Mouse (Mus musculus): ENCODE measurements around the gene Slc30a4. TPM values are rescaled to one million over a fixed set of nuclear protein-coding genes. Genes with fewer than 3 reads are reported as not detected.

Gene Slc30a4
- total RNA-seq, 2 experiments from 2014 or later, result 12.1 to 12.4 TPM

- intact Hi-C loops (cut with DNase I), result no loop called here
- DNase-seq, result no peak
These were observed 19.9 kb downstream of the Slc30a4 start for GRCm38 (mm10) chr2:122682520-122682919.

GRCm38 (mm10) chr2:122681379-122682137, 20.9 kb downstream of the Slc30a4 start:
- DNase-seq, result no peak
- intact Hi-C loops (cut with DNase I), result no loop called here

GRCm38 (mm10) chr2:122675126-122675525, 27.3 kb downstream of the Slc30a4 start:
- no peak for DNase-seq
- intact Hi-C loops (cut with DNase I), result no loop called here

- intact Hi-C loops (cut with DNase I), result no loop called here
- no peak for DNase-seq
These were observed 29.6 kb downstream of the Slc30a4 start for GRCm38 (mm10) chr2:122672841-122673240.

- intact Hi-C loops (cut with DNase I), result no loop called here
- DNase-seq, result no peak
These were observed 30.7 kb downstream of the Slc30a4 start for GRCm38 (mm10) chr2:122671714-122672113.

- DNase-seq, result peak in 1 of 2 experiments; percentile 12
These were observed 34.6 kb downstream of the Slc30a4 start for GRCm38 (mm10) chr2:122667856-122668255.

GRCm38 (mm10) chr2:122665973-122666875, 36.2 kb downstream of the Slc30a4 start:
- intact Hi-C loops (cut with DNase I), result loop anchor here (10.0 kb wide), 1 partner anchor 89 kb away; no protein-coding TSS in a partner anchor
- peak in 1 of 2 experiments; percentile 20 for DNase-seq

More at GRCm38 (mm10) chr2:122667856-122668255, 34.6 kb downstream of the Slc30a4 start:
- intact Hi-C loops (cut with DNase I), result loop anchor here (10.0 kb wide), 1 partner anchor 87 kb away; no protein-coding TSS in a partner anchor

GRCm38 (mm10) chr2:122665253-122665972, 37.0 kb downstream of the Slc30a4 start:
- intact Hi-C loops (cut with DNase I), result loop anchor here (10.0 kb wide), 1 partner anchor 89 kb away; no protein-coding TSS in a partner anchor
- no peak for DNase-seq

- DNase-seq, result no peak
- intact Hi-C loops (cut with DNase I), result loop anchor here (10.0 kb wide), 1 partner anchor 95 kb away; no protein-coding TSS in a partner anchor
These were observed 42.6 kb downstream of the Slc30a4 start for GRCm38 (mm10) chr2:122659825-122660224.

GRCm38 (mm10) chr2:122657707-122658524, 44.5 kb downstream of the Slc30a4 start:
- no peak for DNase-seq
- intact Hi-C loops (cut with DNase I), result no loop called here

GRCm38 (mm10) chr2:122656767-122657166, 45.7 kb downstream of the Slc30a4 start:
- intact Hi-C loops (cut with DNase I), result no loop called here
- DNase-seq, result no peak

GRCm38 (mm10) chr2:122656052-122656451, 46.4 kb downstream of the Slc30a4 start:
- no peak for DNase-seq
- intact Hi-C loops (cut with DNase I), result no loop called here

GRCm38 (mm10) chr2:122652096-122653084, 50.1 kb downstream of the Slc30a4 start:
- DNase-seq, result no peak
- intact Hi-C loops (cut with DNase I), result no loop called here

GRCm38 (mm10) chr2:122638673-122639072, 63.8 kb downstream of the Slc30a4 start:
- intact Hi-C loops (cut with DNase I), result loop anchor here (10.0 kb wide), 1 partner anchor 116 kb away; no protein-coding TSS in a partner anchor
- no peak for DNase-seq

- DNase-seq, result no peak
- intact Hi-C loops (cut with DNase I), result loop anchor here (10.0 kb wide), 1 partner anchor 117 kb away; no protein-coding TSS in a partner anchor
These were observed 64.4 kb downstream of the Slc30a4 start for GRCm38 (mm10) chr2:122638029-122638428.

GRCm38 (mm10) chr2:122637526-122637997, 64.9 kb downstream of the Slc30a4 start:
- peak; percentile 62 for DNase-seq
- intact Hi-C loops (cut with DNase I), result loop anchor here (10.0 kb wide), 1 partner anchor 117 kb away; no protein-coding TSS in a partner anchor

GRCm38 (mm10) chr2:122636686-122637085, 65.8 kb downstream of the Slc30a4 start, which contains the start of gene AA467197:
Gene AA467197, plus strand, starts transcription at chr2:122636986.
- DNase-seq, result no peak
- intact Hi-C loops (cut with DNase I), result loop anchor here (10.0 kb wide), 1 partner anchor 118 kb away; no protein-coding TSS in a partner anchor
